Mouse (Mus musculus) neural tube, embryonic 14.5 days (tissue): ENCODE data around the gene Nubpl. TPM values are rescaled to one million over a fixed set of nuclear protein-coding genes. Genes with fewer than 3 reads are reported as not detected.
A peak's percentile ranks its signal among the peaks of the same experiment; 100 is the strongest.

Experiments
- ATAC-seq: fragments of 200-750 bp; cut with Nextera tagmentation; 2 replicates; pipeline ENCODE4 v1.8.0; 2017; ENCODE audit warnings: low read depth, mild to moderate bottlenecking, moderate TSS enrichment, moderate library complexity
- H3K27ac ChIP-seq: fragments of 300-500 bp; sonication (generic); 2 replicates; pipeline ENCODE4 v1.5.1; 2014; ENCODE audit warnings: low read depth, mild to moderate bottlenecking, control low read depth, low read length, moderate library complexity, mixed read lengths
- H3K27me3 ChIP-seq: fragments of 300-500 bp; sonication (generic); 2 replicates; pipeline ENCODE4 v1.6.1; 2014; ENCODE audit warnings: low read length; ENCODE audit not compliant: control insufficient read depth, insufficient read depth
- H3K36me3 ChIP-seq: fragments of 300-500 bp; sonication (generic); 2 replicates; pipeline ENCODE4 v1.6.1; 2014; ENCODE audit warnings: low read length, mixed read lengths; ENCODE audit not compliant: control insufficient read depth, insufficient read depth
- H3K4me1 ChIP-seq: fragments of 300-500 bp; sonication (generic); 2 replicates; pipeline ENCODE4 v1.6.1; 2014; ENCODE audit warnings: low read length; ENCODE audit not compliant: control insufficient read depth, insufficient read depth
- H3K4me2 ChIP-seq: fragments of 300-500 bp; sonication (generic); 2 replicates; pipeline ENCODE4 v1.6.1; 2014; ENCODE audit warnings: mild to moderate bottlenecking, low read depth, low read length, control low read depth
- H3K4me3 ChIP-seq: fragments of 300-500 bp; sonication (generic); 2 replicates; pipeline ENCODE4 v1.5.1; 2014; ENCODE audit warnings: low read depth, low read length, control low read depth, mixed read lengths
- H3K9ac ChIP-seq: fragments of 300-500 bp; sonication (generic); replicated peaks from 2 replicates; pipeline ENCODE4 v1.6.1; 2014; ENCODE audit warnings: low read depth, mild to moderate bottlenecking, control low read depth, low read length, mixed read lengths
- H3K9me3 ChIP-seq: fragments of 300-500 bp; sonication (generic); 2 replicates; pipeline ENCODE4 v1.6.1; 2016; ENCODE audit warnings: low read length; ENCODE audit not compliant: control insufficient read depth
- WGBS: fragments of 180-500 bp; shearing (Covaris S2); extraction: QIAGEN DNeasy Blood & Tissue Kit; methylation state at CpG from one replicate; pipeline ENCODE4 v1.1.7; 2014; 5-methylcytosine and 5-hydroxymethylcytosine counted together
- polyA plus RNA-seq: library from polyadenylated mRNA; unstranded; fragments of >200 nt; fragmentation: Nextera tagmentation; extraction: Ambion mirVana; gene quantifications from 2 replicates; pipeline ENCODE4 v1.2.1, GENCODE M21; 2014

The Nubpl gene
- polyA plus RNA-seq, 1 experiment from 2014 or later: 6.3 TPM

DNA sequence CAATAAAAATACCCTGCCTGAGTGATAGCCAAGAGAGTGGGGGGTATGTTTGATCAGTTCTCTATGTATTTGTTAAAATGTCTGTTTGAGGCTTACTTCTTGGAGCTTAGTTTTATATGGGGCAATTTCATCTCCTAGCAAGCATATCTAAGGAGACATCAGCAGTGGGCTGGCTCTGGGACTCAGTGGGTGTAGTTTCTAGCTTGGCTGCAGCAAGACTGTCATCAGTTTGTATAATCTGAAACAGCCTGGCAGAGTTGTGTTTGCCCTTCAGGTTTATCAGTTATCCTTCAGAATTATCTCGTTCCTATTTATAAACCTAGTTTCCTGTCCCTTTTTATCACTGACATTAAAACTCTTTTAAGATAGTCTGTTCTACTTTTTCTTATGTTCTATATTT lies 175.3 kb downstream of the Nubpl start:
- Histone ChIP-seq H3K9me3 (no peaks in the 10 kb centered on the region), H3K36me3 (no peaks in the 10 kb centered on the region), H3K4me1 (no peaks in the 10 kb centered on the region), H3K4me2 (no peak overlapping the region), H3K4me3 (no peak overlapping the region), H3K27ac (no peak overlapping the region), H3K27me3 (no peaks in the 10 kb centered on the region), H3K9ac (no peak overlapping the region)
- WGBS: 95% methylated on average over 1 of the region's 1 CpGs
- ATAC-seq: no peak

DNA sequence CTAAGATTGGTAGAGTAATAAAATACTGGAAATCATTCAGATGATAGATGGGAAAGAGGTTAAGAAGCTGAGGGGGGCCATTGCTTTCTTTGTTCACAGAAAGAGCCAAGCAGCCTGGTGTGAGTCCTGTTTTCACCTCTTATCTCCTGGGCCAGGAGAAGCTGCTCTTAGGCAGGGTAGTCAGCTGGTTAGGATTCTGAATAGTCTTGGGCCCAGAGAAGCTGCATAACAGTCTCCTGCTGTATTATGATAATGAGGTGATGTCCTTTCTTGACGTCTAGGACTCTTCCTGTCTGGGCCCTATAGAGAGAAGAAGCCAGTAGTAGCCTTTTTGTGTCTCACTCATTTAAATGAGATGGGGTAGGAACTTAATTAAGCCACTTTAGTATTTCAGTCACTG lies 178.8 kb downstream of the Nubpl start:
- Histone ChIP-seq H3K9ac (no peak overlapping the region), H3K4me1 (no peaks in the 10 kb centered on the region), H3K4me2 (no peak overlapping the region), H3K9me3 (no peaks in the 10 kb centered on the region), H3K27me3 (no peaks in the 10 kb centered on the region), H3K4me3 (no peak overlapping the region), H3K27ac (no peak overlapping the region), H3K36me3 (no peaks in the 10 kb centered on the region)
- WGBS: 28% methylated on average over 1 of the region's 1 CpGs
- ATAC-seq: no peak

GRCm38 (mm10) chr12:52281232-52281631 lies 183.7 kb downstream of the Nubpl start:
- Histone ChIP-seq H3K36me3 (no peaks in the 10 kb centered on the region), H3K4me1 (no peaks in the 10 kb centered on the region), H3K27ac (no peak overlapping the region), H3K4me2 (no peak overlapping the region), H3K9me3 (no peaks in the 10 kb centered on the region), H3K27me3 (no peaks in the 10 kb centered on the region), H3K4me3 (no peak overlapping the region), H3K9ac (no peak overlapping the region)
- WGBS: 69% methylated on average over 1 of the region's 1 CpGs
- no peak for ATAC-seq

GRCm38 (mm10) chr12:52284471-52284870 lies 186.9 kb downstream of the Nubpl start:
- no peak for ATAC-seq
- H3K9ac ChIP-seq: no peak overlapping the region
- no peaks in the 10 kb centered on the region for H3K36me3 ChIP-seq
- no peak overlapping the region for H3K4me2 ChIP-seq
- no peaks in the 10 kb centered on the region for H3K27me3 ChIP-seq
- H3K4me3 ChIP-seq: no peak overlapping the region
- H3K27ac ChIP-seq: no peak overlapping the region
- 0 out of 2 replicates have a peak, but pooled peaks cover 7% of the 10 kb centered on the region for H3K4me1 ChIP-seq
- H3K9me3 ChIP-seq: no peaks in the 10 kb centered on the region

- WGBS: 66% methylated on average over 3 of the region's 3 CpGs
- Histone ChIP-seq H3K27ac (no peak overlapping the region), H3K27me3 (no peaks in the 10 kb centered on the region), H3K4me2 (no peak overlapping the region), H3K36me3 (no peaks in the 10 kb centered on the region), H3K4me1 (0 out of 2 replicates have a peak, but pooled peaks cover 8% of the 10 kb centered on the region), H3K9me3 (no peaks in the 10 kb centered on the region), H3K4me3 (no peak overlapping the region), H3K9ac (no peak overlapping the region)
- no peak for ATAC-seq
These were observed 189.3 kb downstream of the Nubpl start for GRCm38 (mm10) chr12:52286802-52287201.

GRCm38 (mm10) chr12:52288537-52288936 lies 191.0 kb downstream of the Nubpl start:
- Histone ChIP-seq H3K4me1 (0 out of 2 replicates have a peak, but pooled peaks cover 8% of the 10 kb centered on the region), H3K4me2 (no peak overlapping the region), H3K36me3 (no peaks in the 10 kb centered on the region), H3K27ac (no peak overlapping the region), H3K4me3 (no peak overlapping the region), H3K9ac (no peak overlapping the region), H3K9me3 (no peaks in the 10 kb centered on the region), H3K27me3 (no peaks in the 10 kb centered on the region)
- ATAC-seq: no peak
- WGBS: 88% methylated on average over 4 of the region's 4 CpGs

GRCm38 (mm10) chr12:52288941-52289567 lies 191.5 kb downstream of the Nubpl start:
- Histone ChIP-seq H3K4me2 (no peak overlapping the region), H3K27ac (no peak overlapping the region), H3K4me1 (0 out of 2 replicates have a peak, but pooled peaks cover 8% of the 10 kb centered on the region), H3K27me3 (no peaks in the 10 kb centered on the region), H3K4me3 (no peak overlapping the region), H3K9me3 (no peaks in the 10 kb centered on the region), H3K9ac (no peak overlapping the region), H3K36me3 (no peaks in the 10 kb centered on the region)
- ATAC-seq: peak; percentile 79; the same call in 1 of the 2 replicates
- WGBS: 53% methylated on average over 11 of the region's 11 CpGs

DNA sequence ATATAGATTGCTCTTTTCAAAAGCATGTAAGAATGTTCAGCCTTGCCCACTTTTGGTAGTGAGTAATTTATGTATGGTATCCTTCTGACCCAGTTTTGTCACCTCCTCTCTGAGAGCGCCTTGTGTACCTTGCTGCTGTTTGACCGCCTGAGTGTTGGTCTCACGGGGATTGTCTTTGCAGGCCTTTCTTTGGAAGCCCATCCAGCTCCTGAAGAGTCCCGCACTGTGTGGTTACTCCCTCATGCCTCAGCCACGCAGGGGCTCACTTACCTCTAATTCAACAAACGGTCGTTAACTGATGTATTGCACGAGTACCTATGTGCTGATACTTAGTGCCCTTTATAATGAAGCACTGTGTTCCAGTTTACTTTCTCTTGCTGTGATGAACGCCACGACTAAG lies 192.1 kb downstream of the Nubpl start:
- Histone ChIP-seq H3K4me1 (0 out of 2 replicates have a peak, but pooled peaks cover 8% of the 10 kb centered on the region), H3K4me2 (no peak overlapping the region), H3K9me3 (no peaks in the 10 kb centered on the region), H3K27me3 (no peaks in the 10 kb centered on the region), H3K9ac (no peak overlapping the region), H3K36me3 (no peaks in the 10 kb centered on the region), H3K4me3 (no peak overlapping the region), H3K27ac (no peak overlapping the region)
- 52% methylated on average over 10 of the region's 10 CpGs for WGBS
- peak; percentile 28; the same call in 1 of the 2 replicates for ATAC-seq

GRCm38 (mm10) chr12:52293931-52294330 lies 196.4 kb downstream of the Nubpl start:
- ATAC-seq: peak; percentile 52; the same call in 1 of the 2 replicates
- no peak overlapping the region for H3K9ac ChIP-seq
- WGBS: 66% methylated on average over 2 of the region's 2 CpGs
- H3K27ac ChIP-seq: no peak overlapping the region
- no peak overlapping the region for H3K4me3 ChIP-seq
- H3K4me2 ChIP-seq: no peak overlapping the region
- no peaks in the 10 kb centered on the region for H3K36me3 ChIP-seq
- no peaks in the 10 kb centered on the region for H3K27me3 ChIP-seq
- H3K4me1 ChIP-seq: 0 out of 2 replicates have a peak, but pooled peaks cover 6% of the 10 kb centered on the region
- no peaks in the 10 kb centered on the region for H3K9me3 ChIP-seq
